Mouse (Mus musculus): Measurements from ENCODE around the gene Wwox.

GRCm38 (mm10) chr8:114573747-114574093 lies 134.3 kb downstream of the Wwox start:
- TF ChIP-seq HCFC1 (IDR thresholded peaks at IDR 0.05; ENCODE audit: borderline replicate concordance, insufficient read depth, low read length) (no peak), ZNF384 (IDR thresholded peaks at IDR 0.05; ENCODE audit: low read depth, low read length) (no peak), CHD2 (IDR thresholded peaks at IDR 0.05; ENCODE audit: low read depth, low read length) (no peak), MAFK (IDR thresholded peaks at IDR 0.05; ENCODE audit: insufficient read depth, low read depth, low read length) (no peak), ZC3H11A (IDR thresholded peaks at IDR 0.05; ENCODE audit: borderline replicate concordance, low read depth, low read length) (no peak)

Data from ES-E14 (cell line).